Mouse (Mus musculus) right cerebral cortex, postnatal 10 days (tissue): ENCODE data around the gene Gm17175.
"Not testable (repeated sequence)": the region's sequence is repeated elsewhere in the genome, so short reads cannot be mapped to it uniquely, and the experiment has no call there.

Experiments
- DNase-seq, 2 experiments: peaks; one replicate each; pipeline ENCODE4 v3.0.0; 2021; ENCODE audit warnings: low spot score in 2 of 2

The Gm17175 gene

GRCm38 (mm10) chr14:51573963-51574362, at the start of gene Gm17175:
Gene Gm17175, minus strand, starts transcription at chr14:51574063.
- not testable (repeated sequence) for DNase-seq

GRCm38 (mm10) chr14:51611210-51611609, 37.3 kb upstream of the Gm17175 start, which contains the start of gene Gm17078:
Gene Gm17078, minus strand, starts transcription at chr14:51611310.
- DNase-seq = no peak

GRCm38 (mm10) chr14:51592039-51592438, 18.2 kb upstream of the Gm17175 start, which contains the start of gene Gm17174:
Gene Gm17174, minus strand, starts transcription at chr14:51592139.
- not testable (repeated sequence) for DNase-seq

GRCm38 (mm10) chr14:51552490-51552889, 21.4 kb downstream of the Gm17175 start, which contains the start of gene Gm5622:
Gene Gm5622, plus strand, starts transcription at chr14:51552790.
- DNase-seq = no peak
